Mouse (Mus musculus): ENCODE measurements around the gene Mark4.

DNA sequence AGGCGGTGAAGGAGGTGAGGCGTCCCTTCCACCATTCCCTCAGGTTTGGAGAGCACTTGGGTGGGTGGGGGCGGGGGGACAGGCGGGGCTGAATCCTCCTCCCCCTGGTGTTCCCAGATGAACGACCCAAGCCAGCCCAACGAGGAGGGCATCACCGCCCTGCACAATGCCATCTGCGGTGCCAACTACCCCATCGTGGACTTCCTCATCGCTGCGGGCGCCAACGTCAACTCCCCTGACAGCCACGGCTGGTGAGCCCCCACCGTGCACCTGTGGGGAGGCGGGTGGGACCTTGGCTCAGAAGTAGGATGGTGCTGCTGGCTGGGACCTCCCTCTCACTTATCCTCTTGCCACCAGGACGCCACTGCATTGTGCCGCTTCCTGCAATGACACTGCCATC lies 83.3 kb downstream of the Mark4 start:
- TF ChIP-seq CTCF (IDR thresholded peaks at IDR 0.05) (no peak), EP300 (IDR thresholded peaks at IDR 0.05) (no peak)

All from lung, postnatal 0 days (tissue).